Mouse (Mus musculus): ENCODE data around the gene Gdnf. TPM values are rescaled to one million over a fixed set of nuclear protein-coding genes. Genes with fewer than 3 reads are reported as not detected.

The Gdnf gene
- polyA plus RNA-seq, 1 experiment, result 1.3 TPM

- DNase-seq (ENCODE audit: low read depth, low spot score), result no peak
- 76% methylated on average over 13 of the region's 13 CpGs for WGBS
These were observed 46.8 kb downstream of the Gdnf start for GRCm38 (mm10) chr15:7857418-7857817.

- DNase-seq (ENCODE audit: low read depth, low spot score), result no peak
- WGBS, result 73% methylated on average over 5 of the region's 5 CpGs
These were observed 48.2 kb downstream of the Gdnf start for GRCm38 (mm10) chr15:7858841-7859240.

- WGBS, result 85% methylated on average over 5 of the region's 5 CpGs
- no peak for DNase-seq (ENCODE audit: low read depth, low spot score)
These were observed 52.2 kb downstream of the Gdnf start for GRCm38 (mm10) chr15:7862890-7863289.

- WGBS, result 55% methylated on average over 5 of the region's 5 CpGs
- no peak for DNase-seq (ENCODE audit: low read depth, low spot score)
These were observed 52.7 kb downstream of the Gdnf start for GRCm38 (mm10) chr15:7863328-7863727.

- DNase-seq (ENCODE audit: low read depth, low spot score), result no peak
- 73% methylated on average over 3 of the region's 3 CpGs for WGBS
These were observed 54.7 kb downstream of the Gdnf start for GRCm38 (mm10) chr15:7865305-7865704.

GRCm38 (mm10) chr15:7872473-7872872 lies 61.8 kb downstream of the Gdnf start:
- 77% methylated on average over 5 of the region's 5 CpGs for WGBS
- no peak for DNase-seq (ENCODE audit: low read depth, low spot score)

GRCm38 (mm10) chr15:7875879-7876278 lies 65.2 kb downstream of the Gdnf start:
- DNase-seq (ENCODE audit: low read depth, low spot score), result no peak
- WGBS, result 67% methylated on average over 6 of the region's 6 CpGs

- DNase-seq (ENCODE audit: low read depth, low spot score), result no peak
- WGBS, result 71% methylated on average over 22 of the region's 22 CpGs
These were observed 67.2 kb downstream of the Gdnf start for GRCm38 (mm10) chr15:7877560-7878467.

- 83% methylated on average over 10 of the region's 10 CpGs for WGBS
These were observed 68.2 kb downstream of the Gdnf start for GRCm38 (mm10) chr15:7878861-7879260.

GRCm38 (mm10) chr15:7879956-7880355 lies 69.3 kb downstream of the Gdnf start:
- 93% methylated on average over 7 of the region's 7 CpGs for WGBS
- no peak for DNase-seq (ENCODE audit: low read depth, low spot score)

More at GRCm38 (mm10) chr15:7878861-7879260, 68.2 kb downstream of the Gdnf start:
- no peak for DNase-seq (ENCODE audit: low read depth, low spot score)

- no peak for DNase-seq (ENCODE audit: low read depth, low spot score)
- WGBS, result 95% methylated on average over 11 of the region's 11 CpGs
These were observed 73.5 kb downstream of the Gdnf start for GRCm38 (mm10) chr15:7884181-7884580.

GRCm38 (mm10) chr15:7885106-7885505 lies 74.5 kb downstream of the Gdnf start:
- DNase-seq (ENCODE audit: low read depth, low spot score), result no peak
- 76% methylated on average over 10 of the region's 10 CpGs for WGBS

GRCm38 (mm10) chr15:7886591-7886990 lies 75.9 kb downstream of the Gdnf start:
- WGBS, result 79% methylated on average over 8 of the region's 8 CpGs
- DNase-seq (ENCODE audit: low read depth, low spot score), result no peak

Data from large intestine, adult 2 months (tissue).